Mouse (Mus musculus): ENCODE measurements around the gene Teddm1a. TPM values are rescaled to one million over a fixed set of nuclear protein-coding genes. Genes with fewer than 3 reads are reported as not detected.

Teddm1a gene
- polyA plus RNA-seq, 1 experiment from 2014 or later: not detected

DNA sequence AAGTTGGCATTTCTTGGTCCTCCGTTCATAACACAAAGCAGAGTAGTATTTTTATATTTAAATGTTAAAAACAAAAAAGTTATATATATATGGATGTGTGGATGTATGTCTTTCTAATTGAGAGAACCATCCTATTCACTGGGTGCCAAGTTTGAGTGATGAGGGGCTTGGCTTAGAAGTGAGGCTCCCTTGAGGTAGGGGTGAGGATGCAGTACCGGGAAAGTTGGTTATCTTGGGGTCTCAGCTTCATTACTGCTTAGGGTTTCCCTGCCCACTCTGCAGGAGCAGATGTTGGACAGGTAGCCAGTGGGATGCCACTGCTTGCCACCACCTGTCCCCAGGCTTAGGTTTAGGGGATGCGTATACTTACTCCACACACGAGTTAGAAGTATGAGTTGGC lies 17.2 kb downstream of the Teddm1a start:
- H3K27ac ChIP-seq: no peak overlapping the region
- H3K4me1 ChIP-seq: peaks cover 2% of the 10 kb centered on the region; the same call in 1 of the 2 replicates
- H3K4me2 ChIP-seq: no peak overlapping the region
- WGBS: 87% methylated on average over 4 of the region's 4 CpGs
- no peaks in the 10 kb centered on the region for H3K27me3 ChIP-seq (replicated peaks)
- no peak overlapping the region for H3K4me3 ChIP-seq
- no peak overlapping the region for H3K9ac ChIP-seq
- no peaks in the 10 kb centered on the region for H3K9me3 ChIP-seq
- H3K36me3 ChIP-seq (replicated peaks): peaks cover 51% of the 10 kb centered on the region
- ATAC-seq (replicated peaks): no peak

DNA sequence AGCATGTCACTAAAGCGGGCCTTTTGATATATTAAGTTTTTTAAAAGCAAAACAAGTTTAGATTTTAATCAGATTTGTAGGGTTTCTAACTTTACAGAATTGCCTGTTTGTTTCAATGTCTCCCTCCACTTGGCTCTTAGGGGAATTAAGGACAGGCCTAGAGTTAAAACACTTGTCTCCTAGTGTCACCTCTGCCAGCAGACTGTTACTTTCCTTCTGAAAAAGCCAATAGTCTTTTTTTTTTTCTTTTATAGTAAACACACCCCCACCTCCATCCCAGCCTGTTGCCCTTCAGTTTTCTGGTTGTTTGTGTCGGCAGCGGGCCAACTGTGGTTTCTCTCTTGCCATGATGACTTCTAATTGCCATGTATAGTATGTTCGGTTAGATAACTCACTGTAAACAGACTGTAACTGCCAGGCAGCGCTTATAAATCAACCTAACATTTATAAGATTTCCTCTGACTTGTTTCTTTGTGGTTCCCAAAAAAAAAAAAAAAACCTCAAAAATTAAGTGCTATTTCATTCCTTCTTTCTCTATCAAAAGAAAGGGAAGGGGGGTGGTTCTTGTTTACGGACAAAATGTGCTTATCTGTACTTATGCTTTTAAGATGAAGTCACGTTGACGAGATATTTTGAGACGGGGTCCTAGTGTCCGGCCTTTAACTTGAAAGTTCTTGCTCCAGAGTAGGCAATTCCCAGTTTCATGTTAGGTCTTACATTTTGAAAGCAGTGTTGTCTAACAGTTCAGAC lies 17.8 kb downstream of the Teddm1a start:
- WGBS: 95% methylated on average over 10 of the region's 10 CpGs
- Histone ChIP-seq H3K4me3 (no peak overlapping the region), H3K4me2 (no peak overlapping the region), H3K27me3 (replicated peaks) (no peaks in the 10 kb centered on the region), H3K9me3 (no peaks in the 10 kb centered on the region), H3K4me1 (no peaks in the 10 kb centered on the region), H3K36me3 (replicated peaks) (peaks cover 44% of the 10 kb centered on the region), H3K27ac (no peak overlapping the region), H3K9ac (no peak overlapping the region)
- no peak for ATAC-seq (replicated peaks)

- Histone ChIP-seq H3K36me3 (replicated peaks) (peaks cover 39% of the 10 kb centered on the region), H3K9ac (no peak overlapping the region)
- WGBS: 93% methylated on average over 9 of the region's 9 CpGs
Measured at GRCm38 (mm10) chr1:153909963-153910291, 18.4 kb downstream of the Teddm1a start.

DNA sequence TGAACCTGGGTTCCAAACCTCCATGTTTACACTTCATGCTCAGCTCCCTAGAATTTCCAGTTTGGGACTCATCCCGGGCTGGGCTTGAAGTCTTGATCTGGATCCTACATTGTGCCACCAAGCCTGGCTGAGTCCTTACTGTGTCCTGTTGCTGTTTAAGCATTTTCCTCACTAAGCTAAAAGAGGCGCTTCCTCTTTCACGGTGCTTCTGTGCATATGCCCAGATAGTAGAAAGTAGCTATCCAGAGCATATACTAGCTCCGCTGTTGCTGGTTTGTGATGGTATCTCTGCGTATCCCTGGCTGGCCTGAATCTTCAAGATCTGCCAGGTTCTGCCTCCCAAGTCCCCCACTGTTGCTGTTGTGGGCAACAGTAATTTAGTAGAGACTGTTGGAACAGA lies 18.9 kb downstream of the Teddm1a start:
- Histone ChIP-seq H3K27me3 (replicated peaks) (no peaks in the 10 kb centered on the region), H3K9ac (no peak overlapping the region), H3K27ac (no peak overlapping the region), H3K36me3 (replicated peaks) (peaks cover 34% of the 10 kb centered on the region), H3K4me2 (no peak overlapping the region), H3K4me1 (no peaks in the 10 kb centered on the region), H3K4me3 (no peak overlapping the region), H3K9me3 (no peaks in the 10 kb centered on the region)
- no peak for ATAC-seq (replicated peaks)
- 93% methylated on average over 5 of the region's 5 CpGs for WGBS

More at GRCm38 (mm10) chr1:153909963-153910291, 18.4 kb downstream of the Teddm1a start:
- no peak for ATAC-seq (replicated peaks)
- no peak overlapping the region for H3K4me2 ChIP-seq
- H3K4me3 ChIP-seq: no peak overlapping the region
- H3K27ac ChIP-seq: no peak overlapping the region
- no peaks in the 10 kb centered on the region for H3K4me1 ChIP-seq
- no peaks in the 10 kb centered on the region for H3K9me3 ChIP-seq
- H3K27me3 ChIP-seq (replicated peaks): no peaks in the 10 kb centered on the region

- H3K36me3 ChIP-seq (replicated peaks): peaks cover 26% of the 10 kb centered on the region
- 89% methylated on average over 6 of the region's 6 CpGs for WGBS
Measured at GRCm38 (mm10) chr1:153911276-153911795, 19.8 kb downstream of the Teddm1a start.

DNA sequence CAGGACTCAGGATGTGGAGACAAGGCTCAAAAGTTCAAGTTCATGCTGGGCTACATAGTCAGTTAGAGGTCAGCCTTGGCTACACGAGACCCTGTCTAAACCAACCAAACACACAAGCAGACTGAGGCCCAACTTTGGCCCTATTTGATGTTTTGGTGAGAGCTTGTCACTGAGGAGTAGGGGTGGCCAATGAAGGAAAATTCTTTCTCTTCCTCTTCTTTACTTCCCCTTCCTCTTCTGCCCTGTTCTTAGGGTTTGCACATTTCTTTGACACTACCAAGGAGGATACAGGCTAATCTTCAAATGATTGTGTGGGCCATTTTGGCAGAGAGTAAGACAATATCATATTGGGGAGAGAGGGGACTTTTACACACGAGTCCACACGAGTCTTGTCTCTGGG lies 22.3 kb downstream of the Teddm1a start:
- 85% methylated on average over 3 of the region's 3 CpGs for WGBS
- no peak for ATAC-seq (replicated peaks)
- peaks cover 5% of the 10 kb centered on the region; the same call in 1 of the 2 replicates for H3K36me3 ChIP-seq (replicated peaks)
- H3K4me2 ChIP-seq: no peak overlapping the region
- H3K27me3 ChIP-seq (replicated peaks): no peaks in the 10 kb centered on the region
- H3K4me3 ChIP-seq: no peak overlapping the region
- H3K9me3 ChIP-seq: no peaks in the 10 kb centered on the region
- no peaks in the 10 kb centered on the region for H3K4me1 ChIP-seq
- H3K27ac ChIP-seq: no peak overlapping the region
- no peak overlapping the region for H3K9ac ChIP-seq

More at GRCm38 (mm10) chr1:153911276-153911795, 19.8 kb downstream of the Teddm1a start:
- no peaks in the 10 kb centered on the region for H3K4me1 ChIP-seq
- H3K4me2 ChIP-seq: no peak overlapping the region
- no peaks in the 10 kb centered on the region for H3K9me3 ChIP-seq
- no peak overlapping the region for H3K27ac ChIP-seq
- no peak for ATAC-seq (replicated peaks)
- H3K9ac ChIP-seq: no peak overlapping the region
- no peak overlapping the region for H3K4me3 ChIP-seq
- H3K27me3 ChIP-seq (replicated peaks): no peaks in the 10 kb centered on the region

DNA sequence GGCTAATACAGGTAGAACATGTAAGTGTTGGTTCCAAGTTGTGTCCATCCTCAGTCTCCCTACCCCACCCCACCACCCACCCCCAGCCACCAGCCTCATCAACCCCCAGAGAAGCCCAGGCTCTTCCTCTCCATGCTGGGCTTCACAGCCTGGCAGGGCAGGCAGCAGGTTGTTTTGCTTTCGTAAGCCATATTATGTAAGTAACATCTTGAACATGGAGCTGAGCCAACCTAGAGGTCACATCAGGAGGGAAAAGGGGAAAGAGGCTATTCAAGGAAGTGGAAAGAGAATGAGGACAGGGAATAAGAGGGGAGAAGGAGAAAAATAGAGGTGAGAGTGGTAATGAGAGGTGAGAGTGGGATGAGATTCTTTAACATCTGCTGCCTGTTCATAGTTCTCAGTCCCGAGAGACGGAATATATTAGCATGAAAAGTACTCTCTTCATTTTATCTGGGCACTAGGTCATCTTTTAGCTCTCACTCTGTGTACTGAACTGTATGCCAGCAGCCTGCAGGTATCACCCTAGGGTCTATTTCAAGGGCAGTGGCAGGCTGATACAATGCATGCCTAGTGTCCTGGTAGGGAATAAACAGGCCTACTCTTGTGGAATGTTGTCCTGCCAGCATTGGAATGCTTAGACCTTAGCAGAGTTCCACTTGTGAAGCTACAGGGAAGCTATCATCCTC lies 27.1 kb downstream of the Teddm1a start:
- 71% methylated on average over 3 of the region's 3 CpGs for WGBS
- Histone ChIP-seq H3K36me3 (replicated peaks) (no peaks in the 10 kb centered on the region), H3K4me1 (no peaks in the 10 kb centered on the region), H3K9me3 (no peaks in the 10 kb centered on the region), H3K9ac (no peak overlapping the region), H3K4me2 (no peak overlapping the region), H3K27ac (no peak overlapping the region), H3K27me3 (replicated peaks) (no peaks in the 10 kb centered on the region), H3K4me3 (no peak overlapping the region)
- ATAC-seq (replicated peaks): no peak

DNA sequence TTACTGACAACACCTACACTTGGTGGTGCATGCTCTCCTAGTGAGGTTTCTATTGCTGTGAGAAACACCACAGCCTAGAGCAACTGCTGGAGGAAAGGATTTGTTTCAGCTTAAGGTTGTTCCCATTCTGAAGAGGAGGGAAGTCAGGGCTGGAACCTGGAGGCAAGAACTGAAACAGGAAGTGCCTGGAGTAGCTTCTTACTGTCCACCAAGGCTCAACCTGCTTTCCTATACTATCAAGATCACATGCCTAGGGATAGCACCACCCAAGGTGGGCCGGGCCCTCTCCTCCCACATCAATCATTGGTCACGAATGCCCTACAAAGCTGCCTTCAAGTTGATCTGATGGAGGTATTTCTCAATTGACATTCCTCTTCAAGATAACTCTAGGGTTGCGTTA lies 30.1 kb downstream of the Teddm1a start:
- Histone ChIP-seq H3K9me3 (no peaks in the 10 kb centered on the region), H3K4me1 (no peaks in the 10 kb centered on the region), H3K36me3 (replicated peaks) (no peaks in the 10 kb centered on the region), H3K27ac (no peak overlapping the region), H3K27me3 (replicated peaks) (no peaks in the 10 kb centered on the region), H3K4me3 (no peak overlapping the region), H3K4me2 (no peak overlapping the region), H3K9ac (no peak overlapping the region)
- ATAC-seq (replicated peaks): no peak
- WGBS: 99% methylated on average over 3 of the region's 3 CpGs

- Histone ChIP-seq H3K9ac (no peak overlapping the region), H3K4me3 (no peak overlapping the region), H3K9me3 (no peaks in the 10 kb centered on the region), H3K36me3 (replicated peaks) (no peaks in the 10 kb centered on the region), H3K4me2 (no peak overlapping the region), H3K4me1 (no peaks in the 10 kb centered on the region), H3K27me3 (replicated peaks) (no peaks in the 10 kb centered on the region), H3K27ac (no peak overlapping the region)
- WGBS: 69% methylated on average over 5 of the region's 5 CpGs
- no peak for ATAC-seq (replicated peaks)
Measured at GRCm38 (mm10) chr1:153922571-153923021, 31.1 kb downstream of the Teddm1a start.

DNA sequence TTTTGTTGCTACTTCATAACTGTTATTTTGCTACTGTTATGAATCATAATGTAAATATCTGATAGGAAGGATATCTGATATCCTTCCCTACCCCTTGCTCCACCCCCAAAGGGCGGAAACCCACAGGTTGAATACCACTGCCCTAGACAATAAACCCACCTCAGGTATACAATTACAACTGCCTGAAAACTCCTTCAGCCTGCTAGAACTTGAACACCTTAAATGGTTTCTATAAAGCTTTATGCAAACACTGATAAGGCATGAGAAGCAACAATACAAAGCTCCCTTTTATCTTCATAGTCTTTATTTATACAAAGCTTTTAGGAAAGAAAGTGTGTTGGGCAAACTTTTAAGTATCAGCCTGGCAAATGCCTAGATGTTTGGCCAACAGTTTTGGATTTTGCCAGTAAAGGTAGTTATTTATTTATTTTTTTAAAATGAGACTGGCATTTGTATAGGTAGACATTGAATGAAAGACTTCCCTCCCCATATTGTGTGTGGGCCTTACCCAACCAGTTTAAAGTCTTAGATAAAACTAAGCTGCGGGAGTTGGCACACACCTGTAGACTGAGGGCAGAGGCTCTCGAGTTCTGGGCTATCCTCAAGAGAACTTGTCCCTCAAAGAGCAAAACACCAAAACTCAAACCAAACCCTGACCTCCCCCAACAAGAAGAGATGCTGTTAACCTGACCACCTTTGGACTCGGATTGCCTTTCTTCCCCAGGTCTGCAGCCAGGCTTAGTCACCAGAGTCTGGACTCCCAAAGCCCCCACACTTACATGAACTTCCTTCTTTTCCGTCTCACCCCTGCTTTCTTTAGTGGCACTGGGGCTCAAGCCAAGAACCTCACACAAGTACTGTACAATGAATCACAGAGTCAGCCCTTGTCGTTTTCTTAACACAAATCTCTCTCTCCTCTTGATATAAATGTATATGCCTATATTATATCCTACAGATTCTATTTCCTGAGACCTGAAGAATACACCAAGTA lies 33.1 kb downstream of the Teddm1a start:
- no peaks in the 10 kb centered on the region for H3K4me1 ChIP-seq
- H3K27me3 ChIP-seq (replicated peaks): no peaks in the 10 kb centered on the region
- H3K9ac ChIP-seq: no peak overlapping the region
- H3K4me3 ChIP-seq: no peak overlapping the region
- no peak overlapping the region for H3K27ac ChIP-seq
- 86% methylated on average over 6 of the region's 6 CpGs for WGBS
- H3K9me3 ChIP-seq: no peaks in the 10 kb centered on the region
- H3K4me2 ChIP-seq: no peak overlapping the region
- ATAC-seq (replicated peaks): no peak
- H3K36me3 ChIP-seq (replicated peaks): no peaks in the 10 kb centered on the region

GRCm38 (mm10) chr1:153930431-153930830 lies 38.9 kb downstream of the Teddm1a start:
- Histone ChIP-seq H3K36me3 (replicated peaks) (no peaks in the 10 kb centered on the region), H3K4me3 (no peak overlapping the region), H3K9ac (no peak overlapping the region), H3K9me3 (no peaks in the 10 kb centered on the region), H3K4me2 (no peak overlapping the region), H3K27ac (no peak overlapping the region), H3K27me3 (replicated peaks) (no peaks in the 10 kb centered on the region), H3K4me1 (no peaks in the 10 kb centered on the region)
- no peak for ATAC-seq (replicated peaks)
- 82% methylated on average over 2 of the region's 2 CpGs for WGBS

DNA sequence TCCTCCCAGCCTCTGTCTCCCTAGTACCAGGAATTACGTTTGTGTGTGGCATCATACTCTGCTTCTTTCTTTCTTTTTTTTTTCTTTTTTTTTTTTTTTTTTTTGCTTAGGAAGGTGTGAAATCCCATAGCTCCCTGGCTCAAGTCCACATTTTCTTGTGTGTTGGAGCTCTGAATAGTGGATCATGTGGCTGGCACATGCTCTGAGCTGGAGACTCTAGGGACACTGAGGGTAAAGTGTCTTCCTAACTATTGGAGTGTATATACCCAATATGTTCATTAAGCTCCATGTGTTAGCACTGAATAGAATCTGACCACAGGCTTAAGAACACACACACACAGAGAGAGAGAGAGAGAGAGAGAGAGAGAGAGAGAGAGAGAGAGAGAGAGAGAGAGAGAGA lies 42.2 kb downstream of the Teddm1a start:
- Histone ChIP-seq H3K27ac (no peak overlapping the region), H3K9ac (no peak overlapping the region), H3K27me3 (replicated peaks) (no peaks in the 10 kb centered on the region), H3K36me3 (replicated peaks) (no peaks in the 10 kb centered on the region), H3K4me3 (no peak overlapping the region), H3K4me1 (no peaks in the 10 kb centered on the region), H3K9me3 (no peaks in the 10 kb centered on the region), H3K4me2 (no peak overlapping the region)
- WGBS: 77% methylated on average over 1 of the region's 1 CpGs
- no peak for ATAC-seq (replicated peaks)
